Mouse (Mus musculus) heart, adult 2 months (tissue): ENCODE data around the gene Qsox2. TPM values are rescaled to one million over a fixed set of nuclear protein-coding genes. Genes with fewer than 3 reads are reported as not detected.

Experiments used
- DNase-seq, 2 experiments: peaks; one replicate each; pipeline ENCODE4 v3.0.0; 2021
- H3K27ac ChIP-seq: fragments of 200-600 bp; 2 replicates; pipeline ENCODE4 v1.8.1; 2022
- H3K27me3 ChIP-seq: fragments of 200-500 bp; 2 replicates; pipeline ENCODE4 v1.6.1; 2012; ENCODE audit warnings: mild to moderate bottlenecking, low read length, inconsistent platforms, mixed read lengths; ENCODE audit not compliant: control insufficient read depth, insufficient read depth
- H3K36me3 ChIP-seq: fragments of 200-500 bp; 2 replicates; pipeline ENCODE4 v1.6.1; 2012; ENCODE audit warnings: low read length, inconsistent platforms; ENCODE audit not compliant: control insufficient read depth, insufficient read depth
- H3K4me1 ChIP-seq: fragments of 200-500 bp; 2 replicates; pipeline ENCODE4 v1.6.1; 2011; ENCODE audit warnings: low read length; ENCODE audit not compliant: control insufficient read depth, insufficient read depth
- H3K4me3 ChIP-seq: fragments of 200-600 bp; 2 replicates; pipeline ENCODE4 v1.8.1; 2022
- H3K79me2 ChIP-seq: fragments of 200-500 bp; replicated peaks from 2 replicates; pipeline ENCODE4 v1.6.1; 2012; ENCODE audit warnings: mild to moderate bottlenecking, inconsistent platforms, low read length, moderate library complexity, mixed read lengths; ENCODE audit not compliant: control insufficient read depth, insufficient read depth
- H3K9ac ChIP-seq: fragments of 200-500 bp; 2 replicates; pipeline ENCODE4 v1.6.1; 2012; ENCODE audit warnings: low read depth, mild to moderate bottlenecking, control low read depth, inconsistent platforms, low read length, mixed read lengths
- CTCF ChIP-seq: fragments of 200-600 bp; IDR thresholded peaks from 2 replicates; pipeline ENCODE4 v1.8.1; 2022; ENCODE audit warnings: antibody characterized with exemption, mild to moderate bottlenecking, moderate library complexity
- EP300 ChIP-seq: fragments of 200-500 bp; IDR thresholded peaks from 2 replicates; pipeline ENCODE4 v1.6.1; 2011; ENCODE audit warnings: low read depth, low read length, control low read depth; ENCODE audit not compliant: insufficient read depth
- POLR2A ChIP-seq: fragments of 200-500 bp; IDR thresholded peaks from 2 replicates; pipeline ENCODE4 v1.6.1; 2011; ENCODE audit warnings: mild to moderate bottlenecking, low read depth, low read length, control low read depth; ENCODE audit not compliant: insufficient read depth
- WGBS: fragments of 180-500 bp; shearing (Covaris S2); methylation state at CpG from one replicate; pipeline ENCODE4 v1.1.7; 2018; 5-methylcytosine and 5-hydroxymethylcytosine counted together
- intact Hi-C: fragments of 180-260 bp; cut with DNase I; formaldehyde crosslinking; loops from one replicate; pipeline ENCODE4 v1.15.1; 2025
- polyA plus RNA-seq: library from polyadenylated mRNA; depleted of rRNA; stranded (reverse); fragments of >200 nt; gene quantifications from 2 replicates; pipeline ENCODE4 v1.2.3, GENCODE M21; 2012
- total RNA-seq, 2 experiments: library from RNA; stranded (reverse); gene quantifications; 2 replicates each; pipeline ENCODE4 v1.2.3; 2021

Gene Qsox2
- total and polyA plus RNA-seq, 3 experiments, result 11.1 to 22.2 (median 17.3) TPM

DNA sequence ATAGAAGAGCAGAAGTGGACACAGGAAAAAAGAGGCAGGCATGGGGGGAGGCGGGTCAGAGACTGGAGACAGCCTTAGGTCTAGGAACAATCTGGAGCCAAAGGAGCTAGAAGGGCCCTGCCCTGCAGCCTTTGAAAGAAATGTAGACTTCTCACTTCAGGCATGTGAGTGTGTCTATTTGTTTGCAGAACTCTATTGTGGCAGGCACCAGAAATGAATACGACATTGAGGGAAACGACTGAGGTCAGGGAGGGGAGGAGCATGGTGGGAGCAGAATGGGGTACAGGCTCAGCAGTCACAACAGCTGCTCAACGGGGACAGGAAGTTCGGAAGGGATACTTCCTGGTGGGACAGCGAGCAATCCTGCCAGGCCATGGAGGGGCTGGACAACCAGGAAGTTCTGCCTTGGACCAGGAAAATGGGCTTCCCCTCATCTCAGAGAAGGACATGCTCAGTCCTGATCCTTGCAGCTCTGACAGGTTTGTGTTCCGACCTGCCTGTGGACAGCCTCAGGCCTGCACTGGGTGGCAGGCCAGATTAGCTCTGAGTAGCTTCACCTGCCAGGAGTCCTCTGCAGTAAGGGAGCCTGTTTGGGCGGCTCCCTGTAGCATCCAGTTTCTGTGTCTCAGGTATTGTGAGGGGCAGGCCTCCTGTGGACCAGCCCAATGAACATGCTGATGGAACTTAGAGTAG, 15.3 kb upstream of the Qsox2 start:
- Histone ChIP-seq H3K4me3 (no peak overlapping the region), H3K9ac (no peak overlapping the region), H3K27ac (no peak overlapping the region), H3K79me2 (no peaks in the 10 kb centered on the region), H3K27me3 (no peaks in the 10 kb centered on the region), H3K36me3 (no peaks in the 10 kb centered on the region), H3K4me1 (no peaks in the 10 kb centered on the region; the same call in 1 of the 2 replicates)
- WGBS, result 54% methylated on average over 8 of the region's 8 CpGs
- no peak for TF ChIP-seq CTCF
- TF ChIP-seq POLR2A, result no peak
- TF ChIP-seq EP300, result no peak
- intact Hi-C loops, result no loop called here
- no peak for DNase-seq

DNA sequence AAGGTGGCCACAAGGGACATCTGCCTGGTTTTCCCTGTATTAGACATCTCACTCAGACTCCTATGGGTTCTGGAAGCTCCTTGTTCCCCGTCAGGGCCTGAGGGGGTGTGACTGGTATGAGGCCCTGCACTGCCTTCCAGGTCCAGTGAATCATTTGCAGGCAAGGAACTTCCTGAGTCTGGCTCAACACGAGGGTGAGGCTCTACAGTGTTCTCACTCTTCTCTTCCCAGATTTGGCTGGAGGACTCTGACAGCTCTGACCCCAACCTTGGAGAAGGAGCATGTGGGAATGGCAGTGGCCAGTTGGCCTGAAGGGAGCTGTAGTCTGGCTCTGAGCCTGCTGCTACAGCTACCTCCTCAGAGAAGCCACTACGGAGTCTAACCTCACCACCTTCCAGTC, 10.2 kb upstream of the Qsox2 start:
- no peak overlapping the region for H3K9ac ChIP-seq
- H3K36me3 ChIP-seq, result no peaks in the 10 kb centered on the region
- 43% methylated on average over 3 of the region's 3 CpGs for WGBS
- intact Hi-C loops, result no loop called here
- H3K4me1 ChIP-seq, result no peaks in the 10 kb centered on the region
- H3K27ac ChIP-seq, result no peak overlapping the region
- peak in 1 of 2 experiments; percentile 13 for DNase-seq
- TF ChIP-seq EP300 (no peak), POLR2A (no peak), CTCF (no peak)
- no peak overlapping the region for H3K4me3 ChIP-seq
- H3K79me2 ChIP-seq, result no peaks in the 10 kb centered on the region
- H3K27me3 ChIP-seq, result no peaks in the 10 kb centered on the region

DNA sequence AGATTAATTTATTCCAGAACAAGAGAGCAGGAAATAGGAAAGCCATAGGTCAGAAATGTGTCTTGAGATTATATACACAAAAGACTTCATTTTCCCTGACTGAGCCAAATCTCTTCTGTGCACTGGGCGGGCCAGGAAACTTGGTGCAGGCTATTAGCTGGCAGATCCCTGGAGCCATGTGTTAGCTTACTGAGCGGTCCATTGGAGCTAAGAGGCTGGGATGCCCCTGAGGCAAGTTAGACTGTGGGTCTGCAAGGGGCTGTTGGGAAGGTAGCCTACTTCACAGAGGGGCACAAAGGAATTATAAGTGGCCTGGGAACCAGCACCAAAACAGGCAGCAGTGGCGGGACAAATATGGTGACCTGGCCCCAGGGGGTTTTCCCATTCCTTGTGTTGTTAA, 3.5 kb upstream of the Qsox2 start:
- WGBS, result 50% methylated on average over 3 of the region's 3 CpGs
- H3K9ac ChIP-seq, result no peak overlapping the region

DNA sequence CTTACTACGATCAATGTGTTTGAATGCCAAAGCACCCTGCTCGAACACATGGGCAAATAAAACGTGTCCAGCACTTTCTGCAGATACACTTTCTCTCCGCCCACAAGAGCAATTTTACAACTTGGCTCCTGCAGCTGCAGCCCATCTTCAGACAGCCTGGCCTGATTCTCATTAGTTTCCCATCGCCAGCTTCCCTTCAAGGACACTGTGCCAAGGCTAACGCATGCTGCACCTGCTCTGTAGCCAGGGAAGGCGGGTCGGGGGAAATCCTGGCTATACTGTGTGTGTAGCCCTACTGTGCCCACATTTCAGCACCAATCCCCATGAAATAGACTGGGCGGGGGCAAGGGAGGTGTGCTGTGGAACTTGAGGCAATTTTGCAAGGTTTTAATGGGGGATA, 3.0 kb upstream of the Qsox2 start:
- H3K9ac ChIP-seq, result no peak overlapping the region
- no peaks in the 10 kb centered on the region for H3K27me3 ChIP-seq
- 51% methylated on average over 9 of the region's 9 CpGs for WGBS
- H3K27ac ChIP-seq, result no peak overlapping the region
- H3K4me1 ChIP-seq, result no peaks in the 10 kb centered on the region; the same call in none of the 2 replicates
- intact Hi-C loops, result no loop called here
- no peak for DNase-seq
- H3K4me3 ChIP-seq, result no peak overlapping the region
- H3K36me3 ChIP-seq, result no peaks in the 10 kb centered on the region
- TF ChIP-seq POLR2A (no peak), EP300 (no peak), CTCF (no peak)
- H3K79me2 ChIP-seq, result no peaks in the 10 kb centered on the region

More for the DNA sequence above, 3.5 kb upstream of the Qsox2 start:
- no peak overlapping the region for H3K4me3 ChIP-seq
- DNase-seq, result no peak
- no peak overlapping the region for H3K27ac ChIP-seq
- H3K36me3 ChIP-seq, result no peaks in the 10 kb centered on the region
- H3K79me2 ChIP-seq, result no peaks in the 10 kb centered on the region
- H3K27me3 ChIP-seq, result no peaks in the 10 kb centered on the region
- intact Hi-C loops, result no loop called here
- H3K4me1 ChIP-seq, result no peaks in the 10 kb centered on the region; the same call in none of the 2 replicates
- TF ChIP-seq POLR2A (no peak), EP300 (no peak), CTCF (no peak)

DNA sequence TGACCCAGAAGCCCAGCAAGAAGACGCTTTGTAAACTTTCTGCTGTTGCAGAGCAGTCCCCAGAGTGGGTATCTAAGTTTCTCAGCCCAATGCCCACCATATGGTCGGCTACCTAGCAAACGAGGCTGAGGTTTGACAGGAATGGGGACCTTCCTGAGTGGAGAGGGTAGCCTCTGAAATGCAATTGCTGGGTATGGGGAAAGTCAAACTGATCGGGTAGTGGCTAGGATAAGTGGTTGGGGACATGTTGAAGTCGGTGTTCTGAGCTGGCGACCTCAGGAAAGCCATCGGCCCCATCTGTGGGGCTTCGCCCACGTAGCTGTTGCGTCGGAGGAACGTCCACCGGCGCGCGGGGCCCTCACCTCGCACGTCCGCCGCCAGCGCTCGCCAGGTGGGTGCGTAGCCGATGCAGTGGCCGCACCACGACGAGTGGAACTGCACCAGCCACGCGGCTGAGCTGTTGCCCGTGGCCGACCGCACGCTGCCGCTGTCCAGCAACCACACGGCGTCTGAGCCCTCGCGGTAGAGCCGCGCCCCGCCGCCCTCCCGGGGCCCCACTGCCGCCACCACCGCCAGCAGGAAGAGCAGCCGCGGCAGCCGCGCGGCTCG, 540 bp downstream of the Qsox2 start:
- H3K9ac ChIP-seq, result peak overlapping the region; percentile 93
- no peaks in the 10 kb centered on the region for H3K36me3 ChIP-seq
- 0 out of 2 replicates have a peak, but pooled peaks have one; percentile 3 for TF ChIP-seq CTCF
- TF ChIP-seq EP300, result no peak
- no peaks in the 10 kb centered on the region for H3K79me2 ChIP-seq
- peak overlapping the region; percentile 84 for H3K27ac ChIP-seq
- peaks cover 10% of the 10 kb centered on the region for H3K4me1 ChIP-seq
- peak overlapping the region; percentile 86 for H3K4me3 ChIP-seq
- 2% methylated on average over 50 of the region's 51 CpGs for WGBS
- DNase-seq, result no peak
- no peaks in the 10 kb centered on the region for H3K27me3 ChIP-seq
- intact Hi-C loops, result loop anchor here (10.0 kb wide), 1 partner anchor 148 kb away; the partner anchor contains the start of genes Entr1, Pmpca and Snapc4

DNA sequence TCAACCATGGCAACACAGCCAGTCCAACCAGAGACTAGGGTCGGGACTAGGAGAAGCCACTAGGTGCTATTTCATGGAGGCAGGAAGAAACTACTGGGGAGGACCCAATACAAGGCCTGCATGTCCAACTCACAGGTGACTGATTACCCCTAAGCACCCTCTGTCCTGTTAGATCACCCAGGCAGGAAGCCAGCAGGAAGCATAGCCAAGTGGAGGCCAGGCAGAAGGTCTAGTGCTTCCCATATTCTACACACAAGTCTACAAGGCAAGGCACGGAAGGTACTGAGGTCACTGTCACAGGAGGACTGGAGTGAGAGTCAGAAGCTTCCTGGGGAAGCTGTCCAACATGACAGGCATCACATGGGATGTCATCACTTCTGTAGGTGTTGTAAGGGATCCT, 2.6 kb downstream of the Qsox2 start:
- H3K9ac ChIP-seq, result no peak overlapping the region
- TF ChIP-seq EP300 (0 out of 2 replicates have a peak, but pooled peaks have one; percentile 11), POLR2A (0 out of 2 replicates have a peak, but pooled peaks have one; percentile 18), CTCF (no peak)
- peak overlapping the region; percentile 61 for H3K27ac ChIP-seq
- 36% methylated on average over 2 of the region's 2 CpGs for WGBS
- H3K36me3 ChIP-seq, result no peaks in the 10 kb centered on the region
- H3K79me2 ChIP-seq, result no peaks in the 10 kb centered on the region
- no peaks in the 10 kb centered on the region for H3K27me3 ChIP-seq
- H3K4me1 ChIP-seq, result peaks cover 11% of the 10 kb centered on the region
- intact Hi-C loops, result loop anchor here (10.0 kb wide), 1 partner anchor 150 kb away; the partner anchor contains the start of genes Entr1, Pmpca and Snapc4
- DNase-seq, result peak; percentile 45 to 71
- H3K4me3 ChIP-seq, result no peak overlapping the region
